Mouse (Mus musculus): ENCODE data around the gene Tmem165.

Gene Tmem165

GRCm38 (mm10) chr5:76176411-76176810 lies 7.3 kb upstream of the Tmem165 start:
- no peak for DNase-seq

- no peak for DNase-seq
These were observed 6.8 kb upstream of the Tmem165 start for GRCm38 (mm10) chr5:76176841-76177240.

- DNase-seq: no peak
These were observed 6.0 kb upstream of the Tmem165 start for GRCm38 (mm10) chr5:76177664-76178063.

- no peak for DNase-seq
These were observed 4.5 kb upstream of the Tmem165 start for GRCm38 (mm10) chr5:76179171-76179570.

- DNase-seq: no peak
These were observed 3.9 kb upstream of the Tmem165 start for GRCm38 (mm10) chr5:76179791-76180190.

GRCm38 (mm10) chr5:76182326-76182725 lies 1.4 kb upstream of the Tmem165 start:
- no peak for DNase-seq

GRCm38 (mm10) chr5:76183043-76183749 lies 484 bp upstream of the Tmem165 start:
- DNase-seq: no peak

GRCm38 (mm10) chr5:76184286-76185080 lies 803 bp downstream of the Tmem165 start:
- DNase-seq: peak; percentile 60

- DNase-seq: no peak
These were observed 4.2 kb downstream of the Tmem165 start for GRCm38 (mm10) chr5:76187885-76188284.

GRCm38 (mm10) chr5:76190609-76191008 lies 6.9 kb downstream of the Tmem165 start:
- DNase-seq: no peak

GRCm38 (mm10) chr5:76193075-76193474 lies 9.4 kb downstream of the Tmem165 start:
- no peak for DNase-seq

- DNase-seq: no peak
These were observed 10.8 kb downstream of the Tmem165 start for GRCm38 (mm10) chr5:76194377-76194945.

- DNase-seq: no peak
These were observed 15.7 kb downstream of the Tmem165 start for GRCm38 (mm10) chr5:76199346-76199745.

- DNase-seq: no peak
These were observed 19.5 kb downstream of the Tmem165 start for GRCm38 (mm10) chr5:76203171-76203570.

GRCm38 (mm10) chr5:76205886-76206285 lies 22.2 kb downstream of the Tmem165 start:
- no peak for DNase-seq

GRCm38 (mm10) chr5:76208066-76208465 lies 24.4 kb downstream of the Tmem165 start:
- DNase-seq: no peak

GRCm38 (mm10) chr5:76216691-76217090 lies 33.0 kb downstream of the Tmem165 start:
- no peak for DNase-seq

- DNase-seq: no peak
These were observed 47.6 kb downstream of the Tmem165 start for GRCm38 (mm10) chr5:76231171-76231855.

GRCm38 (mm10) chr5:76243274-76243673 lies 59.6 kb downstream of the Tmem165 start:
- DNase-seq: no peak

GRCm38 (mm10) chr5:76243929-76244328 lies 60.2 kb downstream of the Tmem165 start:
- DNase-seq: no peak

- no peak for DNase-seq
These were observed 60.8 kb downstream of the Tmem165 start for GRCm38 (mm10) chr5:76244430-76244829.

GRCm38 (mm10) chr5:76245419-76245818 lies 61.7 kb downstream of the Tmem165 start:
- DNase-seq: no peak

- DNase-seq: no peak
These were observed 62.9 kb downstream of the Tmem165 start for GRCm38 (mm10) chr5:76246539-76246938.

Measured in right cerebral cortex, postnatal 14 days (tissue).